Mouse (Mus musculus): ENCODE results near the gene Parvb. TPM values are rescaled to one million over a fixed set of nuclear protein-coding genes. Genes with fewer than 3 reads are reported as not detected.

The Parvb gene
- polyA plus RNA-seq, 1 experiment from 2014 or later, result 2.5 TPM

DNA sequence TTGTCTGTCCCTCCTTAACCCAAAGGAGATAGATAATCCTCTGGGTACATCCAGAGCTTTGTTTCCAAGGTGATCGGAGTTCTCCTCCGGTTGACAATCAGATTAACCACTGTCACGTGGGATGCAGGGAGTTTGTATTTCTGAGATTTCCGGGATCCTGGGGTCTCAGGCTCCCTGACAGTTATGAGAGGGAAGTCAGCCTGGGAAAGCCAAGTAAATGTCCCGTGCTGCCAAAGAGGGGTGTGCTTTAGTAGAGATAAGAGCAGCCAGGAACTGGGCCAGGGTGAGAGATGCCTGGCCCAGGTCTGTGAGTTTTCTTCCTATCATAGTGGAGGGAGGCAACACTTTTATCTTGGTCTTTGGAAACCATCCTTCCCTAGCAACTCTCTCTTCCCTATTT, 1.2 kb upstream of the Parvb start:
- ATAC-seq, result no peak
- no peaks in the 10 kb centered on the region for H3K36me3 ChIP-seq (ENCODE audit: control insufficient read depth, insufficient read depth, low read length)
- peak overlapping the region; percentile 93; the same call in 1 of the 2 replicates for H3K4me2 ChIP-seq (ENCODE audit: low read depth, low read length)
- no peak overlapping the region for H3K9ac ChIP-seq (ENCODE audit: low read depth, low read length)
- H3K4me3 ChIP-seq (ENCODE audit: low read length), result no peak overlapping the region
- WGBS, result 25% methylated on average over 5 of the region's 5 CpGs
- no peak overlapping the region; the same call in 1 of the 2 replicates for H3K27ac ChIP-seq (ENCODE audit: low read length)
- peaks cover 15% of the 10 kb centered on the region for H3K4me1 ChIP-seq (ENCODE audit: control insufficient read depth, insufficient read depth, low read length)
- H3K27me3 ChIP-seq (replicated peaks; ENCODE audit: control insufficient read depth, insufficient read depth, low read length), result 0 out of 2 replicates have a peak, but pooled peaks cover 5% of the 10 kb centered on the region
- no peaks in the 10 kb centered on the region; the same call in 1 of the 2 replicates for H3K9me3 ChIP-seq (ENCODE audit: control insufficient read depth, low read length)

DNA sequence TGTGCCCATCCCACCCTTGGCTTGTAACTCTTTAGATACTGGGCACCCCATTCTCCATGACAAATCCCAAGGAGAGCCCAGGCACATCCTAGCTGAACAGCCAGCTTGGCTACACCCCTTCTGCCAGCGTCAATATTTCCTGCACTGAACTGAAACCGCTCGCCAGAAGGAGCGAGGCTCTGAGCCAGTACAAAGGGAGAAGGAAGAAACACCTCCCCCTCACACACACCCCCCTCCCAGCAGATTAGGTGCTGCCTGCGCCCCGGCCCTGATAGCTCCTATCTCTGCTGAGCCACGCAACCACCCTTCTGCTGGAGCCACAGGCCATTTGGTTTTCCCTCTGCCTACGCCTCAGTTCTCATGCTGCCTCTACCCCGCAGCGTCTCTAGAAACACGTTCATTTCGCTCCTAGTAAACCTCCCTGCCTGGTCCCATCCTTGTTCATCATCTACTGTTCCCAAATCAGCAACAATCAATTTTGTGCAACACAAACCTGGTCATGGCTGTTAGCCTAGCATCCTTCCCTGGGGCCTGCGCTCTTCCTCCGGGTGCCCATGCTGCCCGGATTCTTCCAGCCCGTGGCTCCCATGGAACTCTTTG, 630 bp upstream of the Parvb start:
- Histone ChIP-seq H3K9ac (ENCODE audit: low read depth, low read length) (peak overlapping the region; percentile 68), H3K4me1 (ENCODE audit: control insufficient read depth, insufficient read depth, low read length) (peaks cover 15% of the 10 kb centered on the region), H3K4me3 (ENCODE audit: low read length) (peak overlapping the region; percentile 56), H3K4me2 (ENCODE audit: low read depth, low read length) (peak overlapping the region; percentile 93), H3K36me3 (ENCODE audit: control insufficient read depth, insufficient read depth, low read length) (no peaks in the 10 kb centered on the region), H3K9me3 (ENCODE audit: control insufficient read depth, low read length) (no peaks in the 10 kb centered on the region; the same call in 1 of the 2 replicates), H3K27ac (ENCODE audit: low read length) (peak overlapping the region; percentile 13; the same call in 1 of the 2 replicates), H3K27me3 (replicated peaks; ENCODE audit: control insufficient read depth, insufficient read depth, low read length) (0 out of 2 replicates have a peak, but pooled peaks cover 5% of the 10 kb centered on the region)
- 9% methylated on average over 16 of the region's 16 CpGs for whole genome bisulfite sequencing
- ATAC-seq, result peak; percentile 58

DNA sequence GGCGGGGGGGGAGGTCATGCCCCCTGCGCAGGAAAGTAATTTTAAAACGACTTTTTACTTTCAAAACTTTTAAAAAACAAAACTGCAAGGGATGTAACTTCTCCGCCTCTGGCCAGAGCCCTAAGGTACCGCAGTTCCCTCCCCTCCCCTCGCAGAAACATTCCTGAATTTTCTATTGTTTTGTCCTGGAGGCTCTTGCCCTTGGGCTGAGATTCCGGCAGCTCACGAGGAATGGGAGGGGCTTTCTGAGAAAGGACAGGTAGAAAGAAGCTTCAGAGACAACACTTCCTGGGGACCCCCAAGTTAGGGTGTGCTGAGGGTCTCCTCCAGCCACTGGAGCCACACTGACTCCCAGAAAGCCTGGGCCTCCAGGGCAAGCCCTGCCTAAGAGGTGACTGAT, 766 bp downstream of the Parvb start:
- peaks cover 15% of the 10 kb centered on the region for H3K4me1 ChIP-seq (ENCODE audit: control insufficient read depth, insufficient read depth, low read length)
- peak overlapping the region; percentile 93; the same call in 1 of the 2 replicates for H3K4me2 ChIP-seq (ENCODE audit: low read depth, low read length)
- ATAC-seq, result no peak
- WGBS, result 33% methylated on average over 8 of the region's 8 CpGs
- H3K27me3 ChIP-seq (replicated peaks; ENCODE audit: control insufficient read depth, insufficient read depth, low read length), result 0 out of 2 replicates have a peak, but pooled peaks cover 5% of the 10 kb centered on the region
- no peaks in the 10 kb centered on the region for H3K36me3 ChIP-seq (ENCODE audit: control insufficient read depth, insufficient read depth, low read length)
- H3K27ac ChIP-seq (ENCODE audit: low read length), result no peak overlapping the region
- peak overlapping the region; percentile 68; the same call in 1 of the 2 replicates for H3K9ac ChIP-seq (ENCODE audit: low read depth, low read length)
- H3K9me3 ChIP-seq (ENCODE audit: control insufficient read depth, low read length), result no peaks in the 10 kb centered on the region; the same call in 1 of the 2 replicates
- H3K4me3 ChIP-seq (ENCODE audit: low read length), result peak overlapping the region; percentile 56

DNA sequence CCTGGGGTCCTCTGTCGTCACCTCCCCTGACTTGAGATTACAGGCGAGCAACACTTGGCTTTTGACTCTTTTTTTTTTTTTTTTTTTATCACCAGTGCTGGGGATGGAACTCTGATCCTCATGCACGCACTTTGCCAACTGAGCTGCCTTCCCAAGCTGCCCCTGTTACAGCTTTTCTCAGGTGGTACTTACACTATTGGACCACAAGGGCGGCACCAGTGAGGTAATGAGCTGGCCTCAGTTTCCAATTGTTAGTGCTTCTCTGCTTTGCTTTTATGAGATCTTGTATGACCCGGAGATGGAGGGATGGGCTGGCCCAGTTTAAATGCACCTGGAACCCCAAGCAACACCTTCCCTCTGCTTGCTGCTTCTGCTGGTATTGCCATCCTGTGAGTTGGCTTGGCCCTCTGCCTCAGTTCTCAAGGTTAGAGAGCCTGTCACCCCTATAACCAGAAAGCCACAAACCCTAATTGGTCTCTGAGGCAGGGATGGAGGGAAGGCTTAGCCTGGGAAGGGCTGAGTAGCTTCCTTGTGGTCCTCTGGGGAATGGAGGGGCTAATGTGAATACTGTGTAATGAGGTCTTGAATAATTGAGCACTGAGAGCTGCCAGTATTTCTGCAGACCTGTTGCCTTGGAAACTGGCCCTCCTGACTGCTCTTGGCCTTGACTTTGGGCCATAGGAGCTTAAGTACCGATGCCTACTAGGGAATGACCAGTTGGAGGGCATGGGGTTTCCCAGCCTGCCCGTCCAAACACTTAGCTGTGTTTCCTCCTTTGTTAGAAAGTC, 3.1 kb downstream of the Parvb start:
- no peak overlapping the region for H3K9ac ChIP-seq (ENCODE audit: low read depth, low read length)
- WGBS, result 87% methylated on average over 7 of the region's 7 CpGs
- peaks cover 26% of the 10 kb centered on the region for H3K4me1 ChIP-seq (ENCODE audit: control insufficient read depth, insufficient read depth, low read length)
- H3K36me3 ChIP-seq (ENCODE audit: control insufficient read depth, insufficient read depth, low read length), result no peaks in the 10 kb centered on the region
- peak overlapping the region; percentile 28; the same call in 1 of the 2 replicates for H3K27ac ChIP-seq (ENCODE audit: low read length)
- no peak overlapping the region for H3K4me2 ChIP-seq (ENCODE audit: low read depth, low read length)
- no peak; the same call in 1 of the 2 replicates for ATAC-seq
- H3K9me3 ChIP-seq (ENCODE audit: control insufficient read depth, low read length), result no peaks in the 10 kb centered on the region
- H3K27me3 ChIP-seq (replicated peaks; ENCODE audit: control insufficient read depth, insufficient read depth, low read length), result peaks cover 5% of the 10 kb centered on the region; the same call in 1 of the 2 replicates
- no peak overlapping the region for H3K4me3 ChIP-seq (ENCODE audit: low read length)

DNA sequence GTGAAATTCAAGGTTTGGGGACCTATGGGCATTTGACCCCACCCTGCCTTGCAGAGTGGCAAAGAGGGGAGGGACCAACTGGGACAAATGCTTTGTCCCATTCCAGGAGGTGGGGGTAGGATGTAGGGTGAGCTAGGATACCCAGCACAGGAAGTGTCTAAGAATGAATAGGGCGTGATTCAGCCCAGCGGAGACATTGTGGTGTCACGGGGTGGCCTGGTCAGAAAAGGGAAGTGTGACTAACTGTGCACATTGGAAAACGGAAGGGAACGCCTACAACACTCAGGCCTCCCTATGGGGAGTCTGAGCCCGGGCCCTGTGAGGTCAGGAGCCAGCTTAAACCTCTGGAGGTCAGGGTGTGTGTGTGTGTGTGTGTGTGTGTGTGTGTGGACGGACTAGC, 3.8 kb downstream of the Parvb start:
- ATAC-seq, result peak; percentile 43; the same call in 1 of the 2 replicates
- H3K27ac ChIP-seq (ENCODE audit: low read length), result peak overlapping the region; percentile 28; the same call in 1 of the 2 replicates
- no peak overlapping the region for H3K4me3 ChIP-seq (ENCODE audit: low read length)
- peaks cover 26% of the 10 kb centered on the region for H3K4me1 ChIP-seq (ENCODE audit: control insufficient read depth, insufficient read depth, low read length)
- H3K27me3 ChIP-seq (replicated peaks; ENCODE audit: control insufficient read depth, insufficient read depth, low read length), result peaks cover 5% of the 10 kb centered on the region; the same call in 1 of the 2 replicates
- no peaks in the 10 kb centered on the region for H3K36me3 ChIP-seq (ENCODE audit: control insufficient read depth, insufficient read depth, low read length)
- WGBS, result 73% methylated on average over 7 of the region's 7 CpGs
- no peaks in the 10 kb centered on the region for H3K9me3 ChIP-seq (ENCODE audit: control insufficient read depth, low read length)
- H3K9ac ChIP-seq (ENCODE audit: low read depth, low read length), result no peak overlapping the region
- no peak overlapping the region for H3K4me2 ChIP-seq (ENCODE audit: low read depth, low read length)

DNA sequence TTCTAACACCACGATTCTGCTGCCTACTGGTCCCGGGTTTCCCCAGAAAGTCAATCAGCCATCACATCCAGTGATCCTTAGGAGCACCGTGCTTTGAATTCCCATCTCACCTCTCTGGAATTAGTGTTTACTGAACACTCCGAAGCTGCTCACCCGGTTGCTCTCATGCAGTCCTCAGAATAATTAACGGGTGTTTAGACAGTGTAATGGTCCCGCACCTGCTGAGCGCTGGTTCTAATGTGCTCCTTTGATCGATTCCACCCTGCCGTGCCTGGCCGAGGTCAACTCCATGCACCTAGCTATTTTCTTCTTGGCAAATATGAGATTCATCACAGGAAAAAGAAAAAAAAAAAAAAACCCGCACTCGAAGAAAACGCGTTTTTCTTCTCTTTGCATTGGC, 6.7 kb downstream of the Parvb start:
- no peak overlapping the region for H3K9ac ChIP-seq (ENCODE audit: low read depth, low read length)
- 0 out of 2 replicates have a peak overlapping the region, but pooled peaks have one; percentile 14 for H3K4me2 ChIP-seq (ENCODE audit: low read depth, low read length)
- 22% methylated on average over 15 of the region's 15 CpGs for WGBS
- no peak for ATAC-seq
- no peak overlapping the region for H3K27ac ChIP-seq (ENCODE audit: low read length)
- H3K36me3 ChIP-seq (ENCODE audit: control insufficient read depth, insufficient read depth, low read length), result no peaks in the 10 kb centered on the region
- H3K4me1 ChIP-seq (ENCODE audit: control insufficient read depth, insufficient read depth, low read length), result peaks cover 12% of the 10 kb centered on the region
- no peak overlapping the region for H3K4me3 ChIP-seq (ENCODE audit: low read length)
- H3K9me3 ChIP-seq (ENCODE audit: control insufficient read depth, low read length), result no peaks in the 10 kb centered on the region
- H3K27me3 ChIP-seq (replicated peaks; ENCODE audit: control insufficient read depth, insufficient read depth, low read length), result no peaks in the 10 kb centered on the region; the same call in 1 of the 2 replicates

DNA sequence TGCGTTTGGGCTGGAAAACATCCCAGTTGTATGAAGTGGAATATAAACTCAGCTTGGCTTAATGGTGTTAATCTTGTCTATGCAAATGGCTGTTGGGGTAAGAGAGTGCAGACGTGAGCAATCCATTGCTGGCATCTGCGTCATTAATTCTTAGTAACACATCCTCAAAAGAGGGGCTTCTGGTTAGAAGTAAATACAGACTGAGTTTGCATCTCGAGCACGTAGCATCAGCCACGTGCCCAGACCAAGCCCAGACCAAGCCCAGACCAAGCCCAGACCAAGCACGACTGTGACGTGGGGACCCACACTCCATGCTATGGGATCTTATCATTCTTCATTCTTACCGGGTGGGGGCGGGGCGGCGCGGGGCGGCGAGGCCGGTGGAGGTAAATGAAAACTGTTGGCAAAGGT, 7.2 kb downstream of the Parvb start:
- Histone ChIP-seq H3K27ac (ENCODE audit: low read length) (no peak overlapping the region), H3K4me1 (ENCODE audit: control insufficient read depth, insufficient read depth, low read length) (peaks cover 12% of the 10 kb centered on the region), H3K36me3 (ENCODE audit: control insufficient read depth, insufficient read depth, low read length) (no peaks in the 10 kb centered on the region), H3K4me3 (ENCODE audit: low read length) (no peak overlapping the region), H3K4me2 (ENCODE audit: low read depth, low read length) (0 out of 2 replicates have a peak overlapping the region, but pooled peaks have one; percentile 14), H3K9ac (ENCODE audit: low read depth, low read length) (no peak overlapping the region), H3K27me3 (replicated peaks; ENCODE audit: control insufficient read depth, insufficient read depth, low read length) (no peaks in the 10 kb centered on the region; the same call in 1 of the 2 replicates), H3K9me3 (ENCODE audit: control insufficient read depth, low read length) (no peaks in the 10 kb centered on the region)
- WGBS, result 6% methylated on average over 16 of the region's 16 CpGs
- no peak for ATAC-seq

DNA sequence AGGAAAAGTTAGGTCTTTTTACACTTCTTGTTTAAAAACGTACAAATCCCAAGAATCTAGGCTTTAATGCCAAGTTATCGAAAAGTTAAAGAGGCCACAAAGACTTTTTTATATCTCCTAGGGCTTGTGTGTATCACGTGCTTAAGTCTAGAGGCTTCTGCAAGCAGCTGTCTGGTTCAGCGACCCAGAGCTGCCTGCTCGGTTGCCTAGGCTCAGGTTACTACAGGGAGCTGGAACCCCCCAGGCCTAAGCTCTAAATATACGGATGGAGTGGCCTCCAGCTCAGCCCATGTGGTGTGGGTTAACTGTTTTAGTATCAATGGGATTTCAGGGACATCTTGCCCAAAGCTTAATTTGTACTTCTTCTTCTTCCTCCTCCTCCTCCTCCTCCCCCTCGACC, 9.7 kb downstream of the Parvb start:
- H3K27ac ChIP-seq (ENCODE audit: low read length), result no peak overlapping the region
- H3K36me3 ChIP-seq (ENCODE audit: control insufficient read depth, insufficient read depth, low read length), result no peaks in the 10 kb centered on the region
- ATAC-seq, result no peak
- no peak overlapping the region for H3K9ac ChIP-seq (ENCODE audit: low read depth, low read length)
- H3K4me3 ChIP-seq (ENCODE audit: low read length), result no peak overlapping the region
- H3K4me1 ChIP-seq (ENCODE audit: control insufficient read depth, insufficient read depth, low read length), result peaks cover 14% of the 10 kb centered on the region
- no peaks in the 10 kb centered on the region; the same call in 1 of the 2 replicates for H3K27me3 ChIP-seq (replicated peaks; ENCODE audit: control insufficient read depth, insufficient read depth, low read length)
- 54% methylated on average over 7 of the region's 7 CpGs for WGBS
- H3K9me3 ChIP-seq (ENCODE audit: control insufficient read depth, low read length), result no peaks in the 10 kb centered on the region
- H3K4me2 ChIP-seq (ENCODE audit: low read depth, low read length), result no peak overlapping the region

DNA sequence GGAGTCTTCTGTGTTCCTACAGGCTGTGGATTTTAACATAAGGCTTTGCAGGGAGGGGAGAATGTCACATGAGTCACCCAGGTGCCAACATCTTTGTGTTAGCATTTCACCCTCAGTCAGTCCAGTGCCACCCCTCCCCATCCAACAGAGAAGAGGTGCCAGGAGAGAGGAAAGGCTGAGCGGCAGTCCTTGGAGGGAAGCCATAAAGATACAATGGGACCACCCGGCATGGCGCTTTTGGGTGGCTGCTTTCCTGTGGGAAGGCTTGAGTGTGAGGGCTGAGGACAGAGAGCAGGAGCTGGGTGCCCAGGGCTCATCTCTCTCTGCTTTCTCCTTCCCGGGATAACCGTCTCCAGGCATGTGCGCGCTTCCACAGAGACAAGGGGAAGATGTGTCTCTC, 13.3 kb downstream of the Parvb start:
- WGBS, result 67% methylated on average over 7 of the region's 7 CpGs
- Histone ChIP-seq H3K4me1 (ENCODE audit: control insufficient read depth, insufficient read depth, low read length) (0 out of 2 replicates have a peak, but pooled peaks cover 2% of the 10 kb centered on the region), H3K9ac (ENCODE audit: low read depth, low read length) (no peak overlapping the region), H3K4me3 (ENCODE audit: low read length) (no peak overlapping the region), H3K9me3 (ENCODE audit: control insufficient read depth, low read length) (no peaks in the 10 kb centered on the region), H3K27me3 (replicated peaks; ENCODE audit: control insufficient read depth, insufficient read depth, low read length) (no peaks in the 10 kb centered on the region), H3K36me3 (ENCODE audit: control insufficient read depth, insufficient read depth, low read length) (no peaks in the 10 kb centered on the region), H3K27ac (ENCODE audit: low read length) (no peak overlapping the region; the same call in 1 of the 2 replicates), H3K4me2 (ENCODE audit: low read depth, low read length) (no peak overlapping the region)
- no peak for ATAC-seq
